Mouse (Mus musculus) midbrain, embryonic 11.5 days (tissue): ENCODE data around the gene Sema4b. TPM values are rescaled to one million over a fixed set of nuclear protein-coding genes. Genes with fewer than 3 reads are reported as not detected.

Experiments used
- ATAC-seq: fragments of 200-750 bp; cut with Nextera tagmentation; 2 replicates; pipeline ENCODE4 v1.8.0; 2017; ENCODE audit warnings: moderate TSS enrichment, moderate library complexity; ENCODE audit not compliant: low FRiP score
- DNase-seq: peaks from one replicate; pipeline ENCODE4 v3.0.0; 2015; ENCODE audit warnings: low spot score; ENCODE audit errors: missing footprints
- H3K27ac ChIP-seq: fragments of 300-500 bp; sonication (generic); 2 replicates; pipeline ENCODE4 v1.5.1; 2014; ENCODE audit warnings: low read depth, low read length
- H3K27me3 ChIP-seq: fragments of 300-500 bp; sonication (generic); 2 replicates; pipeline ENCODE4 v1.6.1; 2014; ENCODE audit warnings: mild to moderate bottlenecking, low read length, moderate library complexity, mixed read lengths; ENCODE audit not compliant: control insufficient read depth, insufficient read depth
- H3K36me3 ChIP-seq: fragments of 300-500 bp; sonication (generic); 2 replicates; pipeline ENCODE4 v1.6.1; 2014; ENCODE audit warnings: mild to moderate bottlenecking, low read length, moderate library complexity, mixed read lengths; ENCODE audit not compliant: control insufficient read depth, insufficient read depth
- H3K4me1 ChIP-seq: fragments of 300-500 bp; sonication (generic); 2 replicates; pipeline ENCODE4 v1.6.1; 2014; ENCODE audit warnings: low read length; ENCODE audit not compliant: control insufficient read depth, insufficient read depth
- H3K4me2 ChIP-seq: fragments of 300-500 bp; sonication (generic); 2 replicates; pipeline ENCODE4 v1.6.1; 2014; ENCODE audit warnings: mild to moderate bottlenecking, moderate library complexity
- H3K4me3 ChIP-seq: fragments of 300-500 bp; sonication (generic); 2 replicates; pipeline ENCODE4 v1.5.1; 2014; ENCODE audit warnings: low read depth, low read length
- H3K9ac ChIP-seq: fragments of 300-500 bp; sonication (generic); 2 replicates; pipeline ENCODE4 v1.6.1; 2014; ENCODE audit warnings: low read length
- H3K9me3 ChIP-seq: fragments of 300-500 bp; sonication (generic); 2 replicates; pipeline ENCODE4 v1.6.1; 2016; ENCODE audit warnings: low read length; ENCODE audit not compliant: control insufficient read depth
- WGBS: fragments of 180-500 bp; shearing (Covaris S2); extraction: QIAGEN DNeasy Blood & Tissue Kit; methylation state at CpG from one replicate; pipeline ENCODE4 v1.1.7; 2014; 5-methylcytosine and 5-hydroxymethylcytosine counted together
- polyA plus RNA-seq: library from polyadenylated mRNA; unstranded; fragments of >200 nt; fragmentation: Nextera tagmentation; extraction: Ambion mirVana; gene quantifications from 2 replicates; pipeline ENCODE4 v1.2.1, GENCODE M21; 2014

Sema4b gene
- polyA plus RNA-seq, 1 experiment from 2014 or later: 10.5 TPM

DNA sequence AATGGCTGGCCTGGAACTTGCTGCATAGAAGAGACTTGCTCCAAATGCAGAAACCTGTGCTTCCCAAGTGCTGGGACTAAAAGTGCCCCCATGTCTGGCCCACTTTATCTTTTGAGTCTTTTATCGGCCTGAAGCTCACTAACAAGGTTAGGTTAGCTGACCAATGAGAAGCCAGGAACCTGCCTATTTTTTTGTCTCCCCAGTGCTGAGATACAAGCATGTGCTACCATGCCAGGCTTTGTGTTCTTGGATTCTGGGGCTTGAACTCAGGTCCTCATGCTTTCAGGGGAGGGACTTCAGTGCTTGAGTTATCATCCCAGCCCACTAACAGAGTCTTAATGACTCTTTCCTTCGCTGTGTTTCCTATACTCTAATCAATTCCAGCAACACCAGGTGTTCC is 71.1 kb downstream of the Sema4b start:
- WGBS: 76% methylated on average over 2 of the region's 2 CpGs
- H3K9me3 ChIP-seq: no peaks in the 10 kb centered on the region
- H3K9ac ChIP-seq: no peak overlapping the region
- DNase-seq: no peak
- no peak overlapping the region for H3K4me3 ChIP-seq
- H3K27ac ChIP-seq: no peak overlapping the region
- H3K4me2 ChIP-seq: no peak overlapping the region
- H3K4me1 ChIP-seq: peaks cover 10% of the 10 kb centered on the region
- H3K27me3 ChIP-seq: no peaks in the 10 kb centered on the region
- no peaks in the 10 kb centered on the region for H3K36me3 ChIP-seq
- ATAC-seq: no peak

DNA sequence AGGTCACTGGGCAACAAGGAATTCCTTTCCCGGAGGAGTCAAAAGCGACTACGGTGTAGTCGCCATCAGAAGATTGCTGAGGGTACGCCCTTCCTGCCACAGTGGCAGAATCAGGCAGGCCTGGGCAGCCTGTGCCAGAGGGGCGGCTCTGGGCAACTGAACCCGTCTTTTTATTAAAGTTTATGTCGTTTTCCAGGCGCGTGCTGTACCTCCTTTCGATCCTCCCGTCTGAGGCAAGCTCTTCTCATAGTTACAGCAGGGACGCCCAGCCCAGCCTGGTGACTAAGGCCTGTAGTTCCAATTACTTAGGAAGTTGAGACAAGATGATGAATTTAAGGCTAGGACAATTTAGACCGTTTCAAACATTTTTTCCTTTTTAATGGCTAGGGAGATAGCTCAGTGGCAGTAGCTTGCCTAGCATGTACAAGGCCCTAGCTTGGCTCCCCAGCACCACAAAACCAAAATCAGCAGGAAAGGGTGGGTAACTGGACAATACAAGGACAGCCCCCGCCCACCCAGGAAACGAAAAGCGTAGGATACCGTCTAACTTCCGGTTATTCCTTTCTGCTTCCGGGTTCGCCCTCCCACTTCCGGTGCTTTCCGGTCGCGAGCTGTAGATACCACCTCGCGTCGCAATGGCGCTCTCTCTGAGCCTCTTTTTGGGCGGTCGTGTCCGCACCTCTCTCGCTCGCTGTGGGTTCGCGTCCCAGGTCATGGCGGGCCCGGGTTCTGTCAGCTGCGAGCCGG is 74.2 kb downstream of the Sema4b start, which contains the start of gene Ngrn:
Ngrn (plus strand) TSS at position 591 of the 747 bp plus-strand sequence.
- H3K4me2 ChIP-seq: peak within 1 kb of the TSS; percentile 78
- peaks cover 10% of the 10 kb centered on the region for H3K4me1 ChIP-seq
- DNase-seq (peak; percentile 98), ATAC-seq (peak; percentile 89)
- H3K9ac ChIP-seq: peak within 1 kb of the TSS; percentile 87
- WGBS: 26% methylated on average over 40 of the region's 40 CpGs
- no peaks in the 10 kb centered on the region for H3K9me3 ChIP-seq
- peak within 1 kb of the TSS; percentile 20; the same call in 1 of the 2 replicates for H3K27ac ChIP-seq
- peak within 1 kb of the TSS; percentile 89 for H3K4me3 ChIP-seq
- H3K27me3 ChIP-seq: no peaks in the 10 kb centered on the region
- H3K36me3 ChIP-seq: peaks cover 3% of the 10 kb centered on the region; the same call in 1 of the 2 replicates

DNA sequence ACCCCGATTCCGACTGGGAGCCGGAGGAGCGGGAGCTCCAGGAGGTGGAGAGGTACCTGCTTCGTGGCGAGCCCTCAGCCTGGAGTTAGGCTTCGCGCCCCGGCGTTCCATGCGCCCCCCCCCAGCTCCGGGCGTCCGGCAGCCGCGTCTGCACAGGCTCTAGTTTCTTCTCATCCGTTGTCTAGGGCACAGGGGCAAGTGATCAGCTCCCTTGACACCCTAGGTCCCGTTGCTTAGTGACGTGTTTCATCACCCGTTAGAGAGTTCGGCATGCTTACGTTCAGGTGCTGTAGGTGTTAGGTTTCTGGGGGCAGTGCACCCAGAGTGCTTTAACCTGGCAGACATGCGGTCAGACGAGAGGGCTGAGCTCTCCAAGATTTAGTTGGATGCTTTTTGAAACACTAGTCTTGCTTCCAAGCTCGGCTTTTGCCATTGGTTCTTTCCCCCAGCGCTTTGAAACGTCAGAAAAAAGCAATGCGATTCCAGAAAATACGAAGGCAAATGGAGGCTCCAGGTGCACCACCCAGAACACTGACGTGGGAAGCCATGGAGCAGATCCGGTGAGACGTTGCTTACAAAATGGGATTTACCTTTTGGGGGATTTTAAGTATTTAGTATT is 74.8 kb downstream of the Sema4b start:
- Histone ChIP-seq H3K4me3 (peak overlapping the region; percentile 89), H3K9me3 (no peaks in the 10 kb centered on the region), H3K27me3 (no peaks in the 10 kb centered on the region), H3K4me1 (peaks cover 10% of the 10 kb centered on the region), H3K36me3 (peaks cover 3% of the 10 kb centered on the region; the same call in 1 of the 2 replicates), H3K27ac (peak overlapping the region; percentile 20; the same call in 1 of the 2 replicates), H3K4me2 (peak overlapping the region; percentile 78), H3K9ac (peak overlapping the region; percentile 87)
- no peak; the same call in 1 of the 2 replicates for ATAC-seq
- WGBS: 2% methylated on average over 32 of the region's 32 CpGs
- no peak for DNase-seq

DNA sequence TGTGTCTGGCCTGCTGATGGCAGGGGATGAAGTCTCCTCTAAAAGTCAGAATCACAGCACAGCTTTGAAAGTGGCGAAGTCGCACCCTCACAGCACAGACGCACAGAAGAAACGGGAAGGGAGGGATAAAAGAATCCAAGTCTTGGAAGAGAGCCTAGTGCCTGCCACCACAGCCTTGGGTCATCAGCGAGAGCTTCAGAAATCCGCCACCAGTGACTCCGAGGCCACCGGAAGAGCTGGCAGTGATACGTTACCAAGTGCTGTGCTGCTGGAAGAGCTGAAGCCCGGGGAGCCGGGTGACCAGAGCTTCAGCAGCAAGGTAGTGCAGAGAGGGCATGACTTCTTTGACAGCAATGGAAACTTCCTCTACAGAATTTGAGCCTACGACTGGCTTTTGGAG is 78.0 kb downstream of the Sema4b start:
- Histone ChIP-seq H3K4me2 (no peak overlapping the region), H3K27me3 (no peaks in the 10 kb centered on the region), H3K36me3 (peaks cover 5% of the 10 kb centered on the region; the same call in 1 of the 2 replicates), H3K9ac (no peak overlapping the region), H3K4me1 (peaks cover 10% of the 10 kb centered on the region), H3K27ac (no peak overlapping the region), H3K9me3 (no peaks in the 10 kb centered on the region), H3K4me3 (no peak overlapping the region)
- ATAC-seq (no peak), DNase-seq (no peak)
- 97% methylated on average over 12 of the region's 12 CpGs for WGBS

DNA sequence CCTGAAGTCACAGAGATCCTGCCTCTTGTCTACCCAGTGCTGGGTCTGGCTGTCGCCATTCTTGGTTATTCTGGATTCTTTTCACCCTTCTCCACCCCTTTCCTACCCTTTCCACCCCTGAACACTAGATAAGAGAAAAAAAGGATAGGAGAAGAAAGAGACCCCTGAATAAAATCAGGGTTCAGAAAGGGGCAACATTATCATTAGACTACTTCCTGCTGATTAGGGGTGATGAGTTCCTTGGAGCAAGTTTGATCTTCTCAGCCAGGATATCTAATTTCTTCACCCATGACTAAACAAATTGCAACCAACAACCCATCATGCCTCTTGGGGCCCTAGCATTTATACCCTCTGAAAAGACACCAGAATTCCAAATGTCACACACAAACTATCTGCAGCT is 81.1 kb downstream of the Sema4b start:
- 76% methylated on average over 1 of the region's 1 CpGs for WGBS
- Histone ChIP-seq H3K4me2 (no peak overlapping the region), H3K27ac (no peak overlapping the region), H3K4me3 (no peak overlapping the region), H3K27me3 (no peaks in the 10 kb centered on the region), H3K36me3 (peaks cover 5% of the 10 kb centered on the region; the same call in 1 of the 2 replicates), H3K4me1 (peaks cover 11% of the 10 kb centered on the region), H3K9me3 (no peaks in the 10 kb centered on the region), H3K9ac (no peak overlapping the region)
- DNase-seq (peak; percentile 39), ATAC-seq (no peak)

DNA sequence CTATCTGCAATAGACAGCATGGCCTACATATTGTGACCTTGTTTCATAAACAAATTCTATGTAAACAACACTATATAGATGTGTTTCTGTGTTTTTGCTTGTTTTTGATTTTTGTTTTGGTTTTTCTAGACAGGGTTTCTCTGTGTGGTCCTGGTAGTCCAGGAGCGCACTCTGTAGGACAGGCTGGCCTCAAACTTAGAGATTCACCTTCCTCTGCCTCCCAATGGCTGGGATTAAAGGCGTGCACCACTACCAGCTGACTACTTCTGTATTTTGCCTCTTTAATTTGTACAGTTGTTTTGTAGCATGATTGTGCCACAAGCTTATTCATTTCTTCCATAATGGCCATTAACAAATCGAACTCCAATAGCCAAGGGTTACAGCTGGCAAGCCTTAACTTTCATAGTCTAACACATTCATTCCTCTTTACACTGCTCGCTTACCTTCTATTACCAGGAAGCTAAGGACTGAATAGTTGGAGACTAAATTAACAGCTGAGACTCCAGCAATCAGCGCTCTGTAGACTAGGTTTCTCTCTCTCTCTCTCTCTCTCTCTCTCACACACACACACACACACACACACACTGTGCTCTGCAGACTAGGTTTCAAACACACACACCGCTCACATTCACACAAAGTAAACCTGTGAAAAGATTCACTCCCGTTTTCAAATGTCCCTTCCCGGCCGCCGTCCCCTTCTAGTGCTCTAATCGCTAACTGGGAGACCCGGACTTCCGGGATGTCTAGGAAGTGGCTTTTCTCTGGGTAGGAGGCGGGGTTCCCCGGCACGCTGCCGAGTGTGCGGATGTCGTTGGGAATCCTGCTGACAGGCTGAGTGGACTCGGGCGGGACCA is 82.5 kb downstream of the Sema4b start, which contains the start of gene Vps33b:
Vps33b (plus strand) TSS at position 753 of the 854 bp plus-strand sequence.
- 4% methylated on average over 21 of the region's 21 CpGs for WGBS
- Histone ChIP-seq H3K27ac (no peak within 1 kb of the TSS), H3K27me3 (no peaks in the 10 kb centered on the region), H3K4me2 (peak within 1 kb of the TSS; percentile 88), H3K4me3 (peak within 1 kb of the TSS; percentile 89), H3K9ac (peak within 1 kb of the TSS; percentile 80), H3K9me3 (peaks cover 1% of the 10 kb centered on the region; the same call in 1 of the 2 replicates), H3K36me3 (peaks cover 13% of the 10 kb centered on the region), H3K4me1 (peaks cover 11% of the 10 kb centered on the region)
- peak; percentile 92 for ATAC-seq
- DNase-seq: peak; percentile 99

DNA sequence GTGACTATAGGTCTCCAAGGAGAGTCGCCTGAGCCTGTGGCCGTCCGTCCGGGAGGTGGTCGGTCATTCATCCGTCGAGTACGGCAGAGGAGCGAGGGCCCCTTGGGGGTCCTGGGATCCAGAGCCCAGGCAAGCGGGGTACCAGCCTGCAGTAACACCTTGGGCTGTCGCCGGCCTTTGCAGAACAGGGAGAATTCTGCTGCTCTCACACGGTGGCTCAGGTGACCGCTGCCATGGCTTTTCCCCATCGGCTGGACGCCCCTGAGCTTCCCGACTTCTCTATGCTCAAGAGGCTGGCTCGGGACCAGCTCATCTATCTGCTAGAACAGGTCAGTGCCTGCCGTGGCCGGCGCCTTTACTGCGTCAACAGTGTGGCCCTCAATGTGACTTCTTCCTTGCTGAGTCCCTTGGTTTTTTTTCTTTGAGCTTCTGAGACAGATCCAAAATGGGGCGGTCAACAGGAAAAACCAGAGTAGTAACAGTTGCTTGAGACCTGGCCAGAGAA is 83.2 kb downstream of the Sema4b start:
- peaks cover 11% of the 10 kb centered on the region for H3K4me1 ChIP-seq
- H3K9ac ChIP-seq: peak overlapping the region; percentile 80
- peak overlapping the region; percentile 88 for H3K4me2 ChIP-seq
- ATAC-seq: peak; percentile 62; the same call in 1 of the 2 replicates
- under 1% methylated on average over 23 of the region's 23 CpGs for WGBS
- DNase-seq: no peak
- no peak overlapping the region for H3K27ac ChIP-seq
- H3K4me3 ChIP-seq: peak overlapping the region; percentile 89
- peaks cover 8% of the 10 kb centered on the region for H3K9me3 ChIP-seq
- no peaks in the 10 kb centered on the region for H3K27me3 ChIP-seq
- H3K36me3 ChIP-seq: peaks cover 17% of the 10 kb centered on the region

DNA sequence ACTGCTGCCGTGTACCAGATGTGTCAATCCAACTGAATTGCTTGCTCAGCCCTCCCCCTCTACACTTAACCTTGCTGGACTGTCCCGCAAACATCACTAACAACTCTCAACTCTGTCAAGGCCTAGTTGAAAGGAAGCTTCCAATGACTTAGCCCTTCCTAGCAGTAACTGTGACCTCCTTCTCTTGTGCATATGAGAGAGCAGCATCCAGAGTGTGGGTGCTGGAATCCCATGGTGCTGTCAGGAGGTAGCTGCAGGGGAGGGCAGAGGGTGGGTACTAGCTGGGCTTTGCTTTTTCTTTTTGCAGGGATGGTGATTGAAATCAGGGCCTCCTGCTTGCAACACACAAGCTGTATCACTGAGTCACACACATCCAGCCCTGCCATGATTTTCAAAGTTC is 86.8 kb downstream of the Sema4b start:
- Histone ChIP-seq H3K27me3 (no peaks in the 10 kb centered on the region), H3K36me3 (peaks cover 25% of the 10 kb centered on the region), H3K4me2 (no peak overlapping the region), H3K4me3 (no peak overlapping the region), H3K9ac (no peak overlapping the region), H3K9me3 (peaks cover 14% of the 10 kb centered on the region), H3K4me1 (peaks cover 11% of the 10 kb centered on the region), H3K27ac (no peak overlapping the region)
- 93% methylated on average over 2 of the region's 2 CpGs for WGBS
- DNase-seq: no peak
- no peak for ATAC-seq
